Mouse (Mus musculus): ENCODE data around the gene Rrp12. TPM values are rescaled to one million over a fixed set of nuclear protein-coding genes. Genes with fewer than 3 reads are reported as not detected.

The Rrp12 gene
- polyA plus RNA-seq, 1 experiment from 2014 or later = 17.9 TPM

- ChIA-PET POLR2A (no interaction called here), CTCF (no interaction called here)
- TF ChIP-seq CTCF (IDR thresholded peaks at IDR 0.05) = no peak
- DNase-seq (ENCODE audit: low read depth, low spot score) = no peak
- peaks cover 8% of the 10 kb centered on the region for H3K27me3 ChIP-seq
- ATAC-seq = no peak
- in situ Hi-C loops (cut with MboI; ENCODE audit: low pct_unique_long_range_greater_than_20kb) = no loop called here
These were observed 56.3 kb downstream of the Rrp12 start for GRCm38 (mm10) chr19:41839685-41840084.

GRCm38 (mm10) chr19:41838808-41839207 lies 57.2 kb downstream of the Rrp12 start:
- TF ChIP-seq CTCF (IDR thresholded peaks at IDR 0.05) = no peak
- POLR2A ChIA-PET = no interaction called here
- in situ Hi-C loops (cut with MboI; ENCODE audit: low pct_unique_long_range_greater_than_20kb) = no loop called here
- peaks cover 11% of the 10 kb centered on the region for H3K27me3 ChIP-seq
- ATAC-seq = no peak
- no peak for DNase-seq (ENCODE audit: low read depth, low spot score)
- CTCF ChIA-PET = no interaction called here

- ChIA-PET CTCF (no interaction called here), POLR2A (interaction anchor here (1.0 kb wide), 1 partner anchor 43 kb away, joined by 4 read pairs; no protein-coding TSS in a partner anchor)
- DNase-seq (ENCODE audit: low read depth, low spot score) (no peak), ATAC-seq (no peak)
- H3K27me3 ChIP-seq = peaks cover 16% of the 10 kb centered on the region
- in situ Hi-C loops (cut with MboI; ENCODE audit: low pct_unique_long_range_greater_than_20kb) = no loop called here
- TF ChIP-seq CTCF (IDR thresholded peaks at IDR 0.05) = no peak
These were observed 58.1 kb downstream of the Rrp12 start for GRCm38 (mm10) chr19:41837917-41838261.

- in situ Hi-C loops (cut with MboI; ENCODE audit: low pct_unique_long_range_greater_than_20kb) = no loop called here
- ChIA-PET POLR2A (interaction anchor here (0.6 to 1.0 kb wide), 2 partner anchors 42 to 343 kb away, joined by 4 read pairs; no protein-coding TSS in a partner anchor), CTCF (interaction anchor here (1.2 kb wide), 1 partner anchor 38 kb away, joined by 4 read pairs; no protein-coding TSS in a partner anchor)
- no peak for TF ChIP-seq CTCF (IDR thresholded peaks at IDR 0.05)
- ATAC-seq (no peak), DNase-seq (ENCODE audit: low read depth, low spot score) (no peak)
- H3K27me3 ChIP-seq = peaks cover 16% of the 10 kb centered on the region
These were observed 58.6 kb downstream of the Rrp12 start for GRCm38 (mm10) chr19:41837194-41837916.

- no peak for DNase-seq (ENCODE audit: low read depth, low spot score)
- ATAC-seq = no peak
- H3K27me3 ChIP-seq = peaks cover 16% of the 10 kb centered on the region
- CTCF ChIA-PET = interaction anchor here (1.2 kb wide), 1 partner anchor 37 kb away, joined by 4 read pairs; no protein-coding TSS in a partner anchor
- in situ Hi-C loops (cut with MboI; ENCODE audit: low pct_unique_long_range_greater_than_20kb) = no loop called here
- POLR2A ChIA-PET = interaction anchor here (1.0 kb wide), 1 partner anchor 41 kb away, joined by 4 read pairs; no protein-coding TSS in a partner anchor
- no peak for TF ChIP-seq CTCF (IDR thresholded peaks at IDR 0.05)
These were observed 59.3 kb downstream of the Rrp12 start for GRCm38 (mm10) chr19:41836719-41837118.

- no peak for ATAC-seq
- no peak for TF ChIP-seq CTCF (IDR thresholded peaks at IDR 0.05)
- in situ Hi-C loops (cut with MboI; ENCODE audit: low pct_unique_long_range_greater_than_20kb) = no loop called here
- H3K27me3 ChIP-seq = peaks cover 16% of the 10 kb centered on the region
- POLR2A ChIA-PET = no interaction called here
- CTCF ChIA-PET = no interaction called here
- no peak for DNase-seq (ENCODE audit: low read depth, low spot score)
These were observed 60.2 kb downstream of the Rrp12 start for GRCm38 (mm10) chr19:41835816-41836215.

- POLR2A ChIA-PET = no interaction called here
- CTCF ChIA-PET = no interaction called here
- H3K27me3 ChIP-seq = peaks cover 16% of the 10 kb centered on the region
These were observed 60.6 kb downstream of the Rrp12 start for GRCm38 (mm10) chr19:41835407-41835806.

GRCm38 (mm10) chr19:41832501-41833201 lies 63.3 kb downstream of the Rrp12 start:
- DNase-seq (ENCODE audit: low read depth, low spot score) (no peak), ATAC-seq (no peak)
- TF ChIP-seq CTCF (IDR thresholded peaks at IDR 0.05) = no peak
- peaks cover 12% of the 10 kb centered on the region for H3K27me3 ChIP-seq
- ChIA-PET CTCF (no interaction called here), POLR2A (no interaction called here)
- in situ Hi-C loops (cut with MboI; ENCODE audit: low pct_unique_long_range_greater_than_20kb) = no loop called here

More at GRCm38 (mm10) chr19:41835407-41835806, 60.6 kb downstream of the Rrp12 start:
- no peak for TF ChIP-seq CTCF (IDR thresholded peaks at IDR 0.05)
- DNase-seq (ENCODE audit: low read depth, low spot score) = no peak
- in situ Hi-C loops (cut with MboI; ENCODE audit: low pct_unique_long_range_greater_than_20kb) = no loop called here
- no peak for ATAC-seq

GRCm38 (mm10) chr19:41831718-41832391 lies 64.1 kb downstream of the Rrp12 start:
- H3K27me3 ChIP-seq = peaks cover 12% of the 10 kb centered on the region
- DNase-seq (ENCODE audit: low read depth, low spot score) (no peak), ATAC-seq (no peak)
- POLR2A ChIA-PET = no interaction called here
- CTCF ChIA-PET = no interaction called here
- in situ Hi-C loops (cut with MboI; ENCODE audit: low pct_unique_long_range_greater_than_20kb) = no loop called here
- TF ChIP-seq CTCF (IDR thresholded peaks at IDR 0.05) = no peak

- ATAC-seq = no peak
- DNase-seq (ENCODE audit: low read depth, low spot score) = no peak
- no peak for TF ChIP-seq CTCF (IDR thresholded peaks at IDR 0.05)
- ChIA-PET CTCF (interaction anchor here (1.2 kb wide), 1 partner anchor 15 kb away, joined by 5 read pairs; no protein-coding TSS in a partner anchor), POLR2A (interaction anchor here (0.7 to 1.6 kb wide), 2 partner anchors 17 to 82 kb away, joined by 4 to 9 read pairs; partner anchors contain the start of gene Frat2)
- in situ Hi-C loops (cut with MboI; ENCODE audit: low pct_unique_long_range_greater_than_20kb) = no loop called here
- peaks cover 12% of the 10 kb centered on the region for H3K27me3 ChIP-seq
These were observed 64.8 kb downstream of the Rrp12 start for GRCm38 (mm10) chr19:41831101-41831570.

Data from Patski (cell line).